Mouse (Mus musculus) erythroblast, embryonic 14.5 days (primary cell): ENCODE results near the gene Olfr1201.

Source experiments
- GATA1 ChIP-seq: IDR thresholded peaks from 2 replicates; pipeline ENCODE4 v1.6.1; 2012; ENCODE audit warnings: low read length, inconsistent platforms, mixed read lengths
- TAL1 ChIP-seq: IDR thresholded peaks from 3 replicates; pipeline ENCODE4 v1.6.1; 2012; ENCODE audit warnings: low read length, inconsistent platforms, mixed read lengths

- TF ChIP-seq TAL1 (no peak), GATA1 (no peak)
Observed at GRCm38 (mm10) chr2:88814196-88814595, 21.4 kb downstream of the Olfr1201 start, which contains the start of gene Olfr1202.
